Mouse (Mus musculus) left cerebral cortex, adult 6 months (tissue): ENCODE measurements around the gene Tlr8. TPM values are rescaled to one million over a fixed set of nuclear protein-coding genes. Genes with fewer than 3 reads are reported as not detected.

Source experiments
- long read RNA-seq, 2 experiments: library from polyadenylated mRNA; unstranded; transcript quantifications; one replicate each; pipeline ENCODE4 v2.0.0; 2019 to 2020
- polyA plus RNA-seq: library from polyadenylated mRNA; unstranded; fragments of <200 nt; fragmentation: Nextera tagmentation; gene quantifications from 2 replicates; pipeline ENCODE4 v1.2.3, GENCODE M21; 2021

Gene Tlr8
- 0.13 TPM in 1 of 2 replicates, not detected in the other for polyA plus RNA-seq
- long read RNA-seq, experiment 1 = 0 reads
- long read RNA-seq, experiment 2 = 0 reads

DNA sequence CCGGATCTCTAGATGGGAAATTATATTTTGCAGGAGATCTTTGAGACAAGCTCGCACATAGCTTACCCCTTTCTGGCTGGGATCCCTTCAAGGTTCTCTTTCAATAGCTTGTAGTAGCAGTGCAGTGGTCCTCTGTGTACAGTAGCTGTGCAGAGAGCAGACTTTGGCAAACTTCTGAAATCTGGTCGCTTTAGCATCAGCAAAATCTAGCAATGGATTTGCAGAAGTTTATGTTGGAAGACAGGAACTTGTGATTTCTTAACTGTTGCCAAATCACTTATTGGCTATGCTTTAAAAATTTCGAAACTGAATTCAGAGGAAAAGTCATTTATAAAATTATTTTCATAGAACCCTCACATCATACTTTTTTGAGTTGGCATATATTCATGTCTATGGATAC is at the start of gene Tlr8:
TSS of gene Tlr8 (minus strand) at position 244 of the 400 bp plus-strand sequence.

GRCm38 (mm10) chrX:167208978-167209754 is 55.0 kb downstream of the Tlr8 start, which contains the start of gene Tmsb4x:
Gene Tmsb4x (minus strand): TSS chrX:167209315.

Other genes starting within 250 kb of the Tlr8 start
- gene Tmsb4x, start 55.0 kb downstream of the Tlr8 start, polyA plus RNA-seq = 852 and 862 TPM in 2 replicates
- gene Tlr7, start 66.2 kb upstream of the Tlr8 start, polyA plus RNA-seq = 1.1 and 1.4 TPM in 2 replicates
- 17.3 and 18.2 TPM in 2 replicates for gene Prps2, start 118.4 kb upstream of the Tlr8 start, polyA plus RNA-seq